Mouse (Mus musculus) ES-E14 (cell line): Measurements from ENCODE around the gene Olfr1315-ps1. TPM values are rescaled to one million over a fixed set of nuclear protein-coding genes. Genes with fewer than 3 reads are reported as not detected.

ENCODE experiments used
- DNase-seq: peaks from one replicate; pipeline ENCODE4 v3.0.0-alpha.2; 2013; ENCODE audit warnings: low read depth, low spot score
- H3K27ac ChIP-seq: 2 replicates; pipeline ENCODE4 v1.5.1; 2012; ENCODE audit warnings: low read depth, mild to moderate bottlenecking, low read length, moderate library complexity, mixed read lengths; ENCODE audit not compliant: poor library complexity, insufficient read depth, severe bottlenecking
- H3K36me3 ChIP-seq: 2 replicates; pipeline ENCODE4 v1.6.1; 2012; ENCODE audit warnings: mild to moderate bottlenecking, low read length, moderate library complexity, mixed read lengths; ENCODE audit not compliant: control insufficient read depth, poor library complexity, insufficient read depth, severe bottlenecking
- H3K4me1 ChIP-seq, 2 experiments: fragments of 150-350 bp in 1 of 2; sonication (generic) in 1 of 2; 2 replicates each; pipeline ENCODE4 v1.6.1; 2012; ENCODE audit warnings: low read length in 2 of 2, mild to moderate bottlenecking in 1 of 2, mixed read lengths in 1 of 2; ENCODE audit not compliant: control insufficient read depth in 2 of 2, insufficient read depth in 2 of 2, poor library complexity in 1 of 2
- H3K4me3 ChIP-seq, 2 experiments: fragments of 150-350 bp in 1 of 2; sonication (generic) in 1 of 2; 2 replicates each; pipeline ENCODE4 v1.5.1; 2012; ENCODE audit warnings: low read length in 2 of 2, low read depth in 1 of 2, mild to moderate bottlenecking in 1 of 2, mixed read lengths in 1 of 2; ENCODE audit not compliant: insufficient read depth in 1 of 2, poor library complexity in 1 of 2, severe bottlenecking in 1 of 2
- H3K9ac ChIP-seq: 2 replicates; pipeline ENCODE4 v1.6.1; 2012; ENCODE audit warnings: low read depth, mild to moderate bottlenecking, low read length, mixed read lengths; ENCODE audit not compliant: poor library complexity, insufficient read depth, severe bottlenecking
- H3K9me3 ChIP-seq: fragments of 150-350 bp; sonication (generic); 2 replicates; pipeline ENCODE4 v1.6.1; 2012; ENCODE audit warnings: low read depth, mild to moderate bottlenecking, low read length; ENCODE audit not compliant: control insufficient read depth, insufficient read depth
- CHD2 ChIP-seq: IDR thresholded peaks from 2 replicates; pipeline ENCODE4 v1.6.1; 2014; ENCODE audit warnings: mild to moderate bottlenecking, low read depth, low read length, inconsistent platforms
- HCFC1 ChIP-seq: IDR thresholded peaks from 2 replicates; pipeline ENCODE4 v1.6.1; 2012; ENCODE audit warnings: low read length, inconsistent platforms, borderline replicate concordance; ENCODE audit not compliant: insufficient read depth
- MAFK ChIP-seq: IDR thresholded peaks from 2 replicates; pipeline ENCODE4 v1.6.1; 2014; ENCODE audit warnings: mild to moderate bottlenecking, low read depth, low read length, inconsistent platforms; ENCODE audit not compliant: insufficient read depth
- ZC3H11A ChIP-seq: IDR thresholded peaks from 2 replicates; pipeline ENCODE4 v1.6.1; 2012; ENCODE audit warnings: low read depth, mild to moderate bottlenecking, inconsistent platforms, low read length, borderline replicate concordance
- ZNF384 ChIP-seq: IDR thresholded peaks from 2 replicates; pipeline ENCODE4 v1.6.1; 2012; ENCODE audit warnings: low read depth, low read length, inconsistent platforms
- in situ Hi-C, 2 experiments: fragments of 600-800 bp; cut with MboI; formaldehyde crosslinking; loops; one replicate each; pipeline ENCODE4 v1.15.1; 2025; ENCODE audit warnings: low sequenced_read_pairs in 2 of 2, inconsistent platforms in 1 of 2; ENCODE audit not compliant: unreplicated experiment in 2 of 2
- total RNA-seq: library from RNA; depleted of rRNA; stranded (reverse); fragments of 300-350 nt; gene quantifications from 2 replicates; pipeline ENCODE4 v1.2.3, GENCODE M21; 2012; rRNA removed

The Olfr1315-ps1 gene
- total RNA-seq, 1 experiment = not detected

GRCm38 (mm10) chr2:112077743-112078142 is 37.5 kb downstream of the Olfr1315-ps1 start, which contains the start of gene Olfr1313:
Olfr1313 (minus strand) TSS chr2:112077843.
- Histone ChIP-seq H3K36me3 (no peaks in the 10 kb centered on the region), H3K9me3 (no peaks in the 10 kb centered on the region), H3K9ac (no peak within 1 kb of the TSS), H3K27ac (no peak within 1 kb of the TSS), H3K4me1 (no peaks in the 10 kb centered on the region), H3K4me3 (no peak within 1 kb of the TSS)
- no peak for DNase-seq
- TF ChIP-seq MAFK (no peak), HCFC1 (no peak), ZNF384 (no peak), ZC3H11A (no peak), CHD2 (no peak)
- in situ Hi-C loops = no loop called here

Other genes starting within 250 kb of the Olfr1315-ps1 start
- gene Olfr1305, start 238.3 kb downstream of the Olfr1315-ps1 start, total RNA-seq = not detected in 2 replicates
- not detected in 2 replicates for gene Olfr1306, start 199.2 kb downstream of the Olfr1315-ps1 start, total RNA-seq
- gene Olfr1307, start 166.0 kb downstream of the Olfr1315-ps1 start, total RNA-seq = not detected in 2 replicates
- gene Olfr1308, start 150.5 kb downstream of the Olfr1315-ps1 start, total RNA-seq = not detected in 2 replicates
- not detected in 2 replicates for gene Olfr1309, start 125.2 kb downstream of the Olfr1315-ps1 start, total RNA-seq
- not detected in 2 replicates for gene Olfr1310, start 102.7 kb downstream of the Olfr1315-ps1 start, total RNA-seq
- not detected in 2 replicates for gene Olfr1311, start 91.0 kb downstream of the Olfr1315-ps1 start, total RNA-seq
- gene Olfr1312, start 65.2 kb downstream of the Olfr1315-ps1 start, total RNA-seq = not detected in 2 replicates
- not detected in 2 replicates for gene Olfr1313, start 37.6 kb downstream of the Olfr1315-ps1 start, total RNA-seq
- gene Olfr1314, start 18.7 kb downstream of the Olfr1315-ps1 start, total RNA-seq = not detected in 2 replicates
- gene Olfr1316, start 19.5 kb upstream of the Olfr1315-ps1 start, total RNA-seq = not detected in 2 replicates
- not detected in 2 replicates for gene Olfr1317, start 24.9 kb upstream of the Olfr1315-ps1 start, total RNA-seq
- not detected in 2 replicates for gene Olfr1318, start 38.8 kb upstream of the Olfr1315-ps1 start, total RNA-seq
- gene Lpcat4, start 124.0 kb upstream of the Olfr1315-ps1 start, total RNA-seq = 15.8 and 25.0 TPM in 2 replicates
- gene Nutm1, start 143.9 kb upstream of the Olfr1315-ps1 start, total RNA-seq = not detected in 2 replicates
- 308 and 339 TPM in 2 replicates for gene Nop10, start 146.5 kb upstream of the Olfr1315-ps1 start, total RNA-seq
- gene Slc12a6, start 150.4 kb upstream of the Olfr1315-ps1 start, total RNA-seq = 20.7 and 29.2 TPM in 2 replicates
- 0.69 and 0.98 TPM in 2 replicates for gene Gm21985, start 150.9 kb upstream of the Olfr1315-ps1 start, total RNA-seq